Mouse (Mus musculus) CH12.LX (cell line): Measurements from ENCODE around the gene Prr15l. TPM values are rescaled to one million over a fixed set of nuclear protein-coding genes. Genes with fewer than 3 reads are reported as not detected.

Source experiments
- DNase-seq: peaks from one replicate; pipeline ENCODE4 v3.0.0-alpha.2; 2013; ENCODE audit errors: extremely low read depth
- H3K27ac ChIP-seq: 2 replicates; pipeline ENCODE4 v1.5.1; 2012; ENCODE audit warnings: low read depth, mild to moderate bottlenecking, control low read depth, moderate library complexity; ENCODE audit not compliant: insufficient read depth
- H3K27me3 ChIP-seq: replicated peaks from 2 replicates; pipeline ENCODE3; 2012; ENCODE audit warnings: inconsistent platforms
- H3K36me3 ChIP-seq, 2 experiments: replicated peaks in 1 of 2; 2 replicates each; pipeline versions ENCODE3 to v1.6.1; 2012; ENCODE audit warnings: inconsistent platforms in 1 of 2, low read length in 1 of 2, mild to moderate bottlenecking in 1 of 2, mixed read lengths in 1 of 2, moderate library complexity in 1 of 2; ENCODE audit not compliant: control insufficient read depth in 1 of 2, insufficient read depth in 1 of 2
- H3K4me1 ChIP-seq, 2 experiments: 2 replicates each; pipeline ENCODE4 v1.6.1; 2012; ENCODE audit warnings: inconsistent platforms in 1 of 2, moderate library complexity in 1 of 2; ENCODE audit not compliant: insufficient read depth in 2 of 2, control insufficient read depth in 1 of 2
- H3K4me2 ChIP-seq: 2 replicates; pipeline ENCODE4 v1.6.1; 2012; ENCODE audit warnings: low read depth, mild to moderate bottlenecking, control low read depth; ENCODE audit not compliant: poor library complexity, insufficient read depth, severe bottlenecking
- H3K4me3 ChIP-seq, 3 experiments: fragments of 150-350 bp in 1 of 3; sonication (generic) in 1 of 3; replicated peaks in 1 of 3; 2 replicates each; pipeline versions ENCODE3 to v1.5.1; 2011 to 2012; ENCODE audit warnings: low read depth in 2 of 3, low read length in 2 of 3, mild to moderate bottlenecking in 2 of 3, moderate library complexity in 2 of 3, control low read depth in 1 of 3, improper control_type of control experiment in 1 of 3, inconsistent platforms in 1 of 3, mixed read lengths in 1 of 3; ENCODE audit not compliant: poor library complexity in 1 of 3
- H3K79me2 ChIP-seq: replicated peaks from 2 replicates; pipeline ENCODE4 v1.6.1; 2012; ENCODE audit warnings: mild to moderate bottlenecking, moderate library complexity; ENCODE audit not compliant: control insufficient read depth, poor library complexity, insufficient read depth, severe bottlenecking; ENCODE audit errors: extremely low read depth
- H3K9ac ChIP-seq: 2 replicates; pipeline ENCODE4 v1.6.1; 2012; ENCODE audit warnings: low read depth, mild to moderate bottlenecking, control low read depth, moderate library complexity; ENCODE audit not compliant: insufficient read depth
- H3K9me3 ChIP-seq: replicated peaks from 2 replicates; pipeline ENCODE3; 2012; ENCODE audit warnings: low read length, inconsistent platforms, mixed read lengths
- CHD2 ChIP-seq: IDR thresholded peaks from 2 replicates; pipeline ENCODE4 v1.6.1; 2011; ENCODE audit warnings: low read length, improper control_type of control experiment
- CTCF ChIP-seq, 2 experiments: IDR thresholded peaks in 1 of 2; conservative IDR thresholded peaks in 1 of 2; 2 replicates each; pipeline ENCODE4 v1.5.1; 2011 to 2012; ENCODE audit warnings: low read depth in 2 of 2, low read length in 2 of 2, improper control_type of control experiment in 1 of 2, inconsistent platforms in 1 of 2, mild to moderate bottlenecking in 1 of 2, moderate library complexity in 1 of 2
- ELF1 ChIP-seq: IDR thresholded peaks from 2 replicates; pipeline ENCODE4 v1.6.1; 2014; ENCODE audit warnings: low read depth, mild to moderate bottlenecking, inconsistent platforms, low read length, improper control_type of control experiment
- EP300 ChIP-seq: IDR thresholded peaks from 2 replicates; pipeline ENCODE4 v1.6.1; 2011; ENCODE audit warnings: low read length, improper control_type of control experiment
- ETS1 ChIP-seq: conservative IDR thresholded peaks from 2 replicates; pipeline ENCODE4 v1.6.1; 2012; ENCODE audit warnings: low read depth, mild to moderate bottlenecking, inconsistent platforms, low read length, improper control_type of control experiment, moderate library complexity
- HCFC1 ChIP-seq: IDR thresholded peaks from 2 replicates; pipeline ENCODE4 v1.6.1; 2012; ENCODE audit warnings: low read depth, mild to moderate bottlenecking, inconsistent platforms, low read length, improper control_type of control experiment
- IRF4 ChIP-seq: IDR thresholded peaks from 2 replicates; pipeline ENCODE4 v1.6.1; 2014; ENCODE audit warnings: low read depth, mild to moderate bottlenecking, inconsistent platforms, low read length, improper control_type of control experiment
- MYC ChIP-seq: IDR thresholded peaks from 2 replicates; pipeline ENCODE4 v1.6.1; 2011; ENCODE audit warnings: low read depth, mild to moderate bottlenecking, improper control_type of control experiment, low read length
- RCOR1 ChIP-seq: conservative IDR thresholded peaks from 2 replicates; pipeline ENCODE4 v1.6.1; 2012; ENCODE audit warnings: low read depth, mild to moderate bottlenecking, inconsistent platforms, low read length, improper control_type of control experiment
- SIN3A ChIP-seq: IDR thresholded peaks from 2 replicates; pipeline ENCODE4 v1.6.1; 2012; ENCODE audit warnings: low read length, improper control_type of control experiment, inconsistent platforms
- SMC3 ChIP-seq: IDR thresholded peaks from 2 replicates; pipeline ENCODE4 v1.6.1; 2011; ENCODE audit warnings: low read depth, low read length, improper control_type of control experiment
- TBP ChIP-seq: conservative IDR thresholded peaks from 2 replicates; pipeline ENCODE4 v1.6.1; 2011; ENCODE audit warnings: low read depth, low read length, improper control_type of control experiment
- TCF12 ChIP-seq: IDR thresholded peaks from 2 replicates; pipeline ENCODE4 v1.6.1; 2014; ENCODE audit warnings: low read depth, mild to moderate bottlenecking, inconsistent platforms, low read length, improper control_type of control experiment
- USF1 ChIP-seq: IDR thresholded peaks from 2 replicates; pipeline ENCODE4 v1.6.1; 2014; ENCODE audit warnings: low read depth, mild to moderate bottlenecking, inconsistent platforms, low read length, improper control_type of control experiment
- ZNF384 ChIP-seq: IDR thresholded peaks from 2 replicates; pipeline ENCODE4 v1.6.1; 2012; ENCODE audit warnings: low read depth, low read length, improper control_type of control experiment, inconsistent platforms
- dilution Hi-C: fragments of 300-500 bp; cut with MboI; formaldehyde crosslinking; loops from 2 replicates; pipeline ENCODE4 v1.14.3; 2020; ENCODE audit warnings: low sequenced_read_pairs; ENCODE audit not compliant: extremely low pct_unique_long_range_greater_than_20kb, extremely low pct_ligation_motif_present
- in situ Hi-C: fragments of 300-500 bp; cut with MboI; formaldehyde crosslinking; loops from 3 replicates; pipeline ENCODE4 v1.14.3; 2019; ENCODE audit warnings: low sequenced_read_pairs, low pct_ligation_motif_present, low pct_unique_long_range_greater_than_20kb, mixed read lengths
- polyA plus RNA-seq: library from polyadenylated mRNA; unstranded; fragments of >175 nt; gene quantifications from 2 replicates; pipeline ENCODE4 v1.2.1, GENCODE M21; 2012; ENCODE audit warnings: low read depth; ENCODE audit not compliant: insufficient read length
- total RNA-seq, 2 experiments: library from RNA; depleted of rRNA; stranded (reverse); fragments of 300-350 nt in 1 of 2; fragments of >200 nt in 1 of 2; gene quantifications; 2 replicates each; pipeline ENCODE4 v1.2.3; 2012 to 2014

The Prr15l gene
- total and polyA plus RNA-seq, 3 experiments = 0.08 to 0.31 TPM; not detected in 1

- H3K27me3 ChIP-seq = no peaks in the 10 kb centered on the region
- peaks cover 0 to 8% of the 10 kb centered on the region in 2 experiments for H3K36me3 ChIP-seq
- H3K27ac ChIP-seq = no peak overlapping the region
- TF ChIP-seq ELF1 = no peak
- TF ChIP-seq HCFC1 = no peak
- TF ChIP-seq CHD2 = no peak
- peaks cover 20% of the 10 kb centered on the region for H3K79me2 ChIP-seq
- no peaks in the 10 kb centered on the region for H3K9me3 ChIP-seq
- peaks cover 31 to 64% of the 10 kb centered on the region in 2 experiments for H3K4me1 ChIP-seq
- H3K4me3 ChIP-seq = no peak overlapping the region
- DNase-seq = no peak
- H3K4me2 ChIP-seq = no peak overlapping the region
- in situ Hi-C loops = no loop called here
- dilution Hi-C loops = no loop called here
- no peak overlapping the region for H3K9ac ChIP-seq
Measured at GRCm38 (mm10) chr11:96980021-96980420, 52.1 kb downstream of the Prr15l start.

DNA sequence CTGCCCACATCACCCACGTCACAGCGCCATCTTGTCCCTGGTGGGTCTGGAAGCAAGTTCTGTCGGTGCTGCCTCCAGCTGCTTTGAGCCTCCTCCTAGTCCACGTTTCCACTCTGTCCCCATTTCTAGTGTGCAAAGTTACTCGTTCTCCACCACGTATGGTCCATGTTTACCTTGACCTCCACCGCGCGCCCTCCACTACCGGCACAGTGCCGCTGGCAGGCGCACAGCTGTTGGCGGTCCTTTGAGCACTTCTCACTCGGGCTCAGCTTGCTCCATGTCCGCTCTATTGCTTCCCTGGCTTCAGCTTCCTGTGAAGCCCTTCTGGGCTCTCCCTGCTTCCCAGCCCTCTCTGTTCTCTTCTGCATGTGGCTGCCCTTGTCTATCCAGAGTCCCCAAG lies 53.6 kb downstream of the Prr15l start:
- no peak for DNase-seq
- Histone ChIP-seq H3K79me2 (peaks cover 6% of the 10 kb centered on the region), H3K9ac (no peak overlapping the region), H3K36me3 (peaks cover 0 to 2% of the 10 kb centered on the region in 2 experiments), H3K4me1 (peaks cover 29 to 64% of the 10 kb centered on the region in 2 experiments), H3K9me3 (no peaks in the 10 kb centered on the region), H3K27ac (no peak overlapping the region), H3K4me2 (no peak overlapping the region), H3K4me3 (no peak overlapping the region), H3K27me3 (no peaks in the 10 kb centered on the region)
- in situ Hi-C loops = no loop called here
- dilution Hi-C loops = no loop called here
- TF ChIP-seq SIN3A (no peak), MYC (no peak), IRF4 (no peak), RCOR1 (no peak), ELF1 (no peak), EP300 (no peak), TBP (no peak), TCF12 (no peak), ETS1 (no peak), CTCF (conservative IDR thresholded peaks at IDR 0.05 in 1 of 2, IDR thresholded peaks at IDR 0.05 in 1 of 2; ENCODE audit: low read depth in 2 of 2, low read length in 2 of 2) (no peak), USF1 (no peak), ZNF384 (no peak), SMC3 (no peak), HCFC1 (no peak)
